Mouse (Mus musculus): ENCODE results near the gene Gusb. TPM values are rescaled to one million over a fixed set of nuclear protein-coding genes. Genes with fewer than 3 reads are reported as not detected.

Gusb gene
- polyA plus RNA-seq, 1 experiment = 57.5 TPM

GRCm38 (mm10) chr5:129971491-129971890 lies 31.4 kb downstream of the Gusb start:
- H3K27ac ChIP-seq (ENCODE audit: control insufficient read depth, insufficient read depth, low read length) = no peak overlapping the region
- 93% methylated on average over 4 of the region's 4 CpGs for WGBS
- H3K4me3 ChIP-seq (ENCODE audit: control insufficient read depth, insufficient read depth, low read length) = no peak overlapping the region
- no peaks in the 10 kb centered on the region for H3K4me1 ChIP-seq (replicated peaks; ENCODE audit: control insufficient read depth, insufficient read depth, low read length)
- DNase-seq = no peak
- no peak for TF ChIP-seq POLR2A (IDR thresholded peaks at IDR 0.05; ENCODE audit: control insufficient read depth, extremely low read depth, insufficient read depth, low read length, poor library complexity)
- no peaks in the 10 kb centered on the region for H3K27me3 ChIP-seq (ENCODE audit: control insufficient read depth, insufficient read depth, low read length)
- H3K36me3 ChIP-seq (ENCODE audit: control insufficient read depth, insufficient read depth, low read length) = 0 out of 2 replicates have a peak, but pooled peaks cover 5% of the 10 kb centered on the region

- H3K27me3 ChIP-seq (ENCODE audit: control insufficient read depth, insufficient read depth, low read length) = no peaks in the 10 kb centered on the region
- H3K4me1 ChIP-seq (replicated peaks; ENCODE audit: control insufficient read depth, insufficient read depth, low read length) = no peaks in the 10 kb centered on the region
- WGBS = 94% methylated on average over 7 of the region's 7 CpGs
- H3K27ac ChIP-seq (ENCODE audit: control insufficient read depth, insufficient read depth, low read length) = no peak overlapping the region
- H3K36me3 ChIP-seq (ENCODE audit: control insufficient read depth, insufficient read depth, low read length) = 0 out of 2 replicates have a peak, but pooled peaks cover 5% of the 10 kb centered on the region
- no peak overlapping the region for H3K4me3 ChIP-seq (ENCODE audit: control insufficient read depth, insufficient read depth, low read length)
- TF ChIP-seq CTCF (IDR thresholded peaks at IDR 0.05; ENCODE audit: borderline replicate concordance, control insufficient read depth, extremely low read depth, insufficient read depth, low read length, poor library complexity) (no peak), POLR2A (IDR thresholded peaks at IDR 0.05; ENCODE audit: control insufficient read depth, extremely low read depth, insufficient read depth, low read length, poor library complexity) (no peak)
- DNase-seq = no peak
Observed at GRCm38 (mm10) chr5:129968417-129968816, 34.4 kb downstream of the Gusb start.

GRCm38 (mm10) chr5:129966448-129966847 lies 36.4 kb downstream of the Gusb start:
- no peaks in the 10 kb centered on the region for H3K4me1 ChIP-seq (replicated peaks; ENCODE audit: control insufficient read depth, insufficient read depth, low read length)
- DNase-seq = no peak
- H3K4me3 ChIP-seq (ENCODE audit: control insufficient read depth, insufficient read depth, low read length) = no peak overlapping the region
- H3K36me3 ChIP-seq (ENCODE audit: control insufficient read depth, insufficient read depth, low read length) = 0 out of 2 replicates have a peak, but pooled peaks cover under 1% of the 10 kb centered on the region
- TF ChIP-seq CTCF (IDR thresholded peaks at IDR 0.05; ENCODE audit: borderline replicate concordance, control insufficient read depth, extremely low read depth, insufficient read depth, low read length, poor library complexity) = no peak
- no peak for TF ChIP-seq POLR2A (IDR thresholded peaks at IDR 0.05; ENCODE audit: control insufficient read depth, extremely low read depth, insufficient read depth, low read length, poor library complexity)
- no peaks in the 10 kb centered on the region for H3K27me3 ChIP-seq (ENCODE audit: control insufficient read depth, insufficient read depth, low read length)
- no peak overlapping the region for H3K27ac ChIP-seq (ENCODE audit: control insufficient read depth, insufficient read depth, low read length)
- WGBS = 93% methylated on average over 3 of the region's 3 CpGs

GRCm38 (mm10) chr5:129963224-129963623 lies 39.6 kb downstream of the Gusb start:
- WGBS = 94% methylated on average over 4 of the region's 4 CpGs
- TF ChIP-seq POLR2A (IDR thresholded peaks at IDR 0.05; ENCODE audit: control insufficient read depth, extremely low read depth, insufficient read depth, low read length, poor library complexity) = no peak
- TF ChIP-seq CTCF (IDR thresholded peaks at IDR 0.05; ENCODE audit: borderline replicate concordance, control insufficient read depth, extremely low read depth, insufficient read depth, low read length, poor library complexity) = no peak
- Histone ChIP-seq H3K4me3 (ENCODE audit: control insufficient read depth, insufficient read depth, low read length) (no peak overlapping the region), H3K4me1 (replicated peaks; ENCODE audit: control insufficient read depth, insufficient read depth, low read length) (no peaks in the 10 kb centered on the region), H3K27me3 (ENCODE audit: control insufficient read depth, insufficient read depth, low read length) (no peaks in the 10 kb centered on the region), H3K27ac (ENCODE audit: control insufficient read depth, insufficient read depth, low read length) (no peak overlapping the region), H3K36me3 (ENCODE audit: control insufficient read depth, insufficient read depth, low read length) (no peaks in the 10 kb centered on the region)
- DNase-seq = no peak

GRCm38 (mm10) chr5:129955792-129956191 lies 47.1 kb downstream of the Gusb start:
- TF ChIP-seq CTCF (IDR thresholded peaks at IDR 0.05; ENCODE audit: borderline replicate concordance, control insufficient read depth, extremely low read depth, insufficient read depth, low read length, poor library complexity) (no peak), POLR2A (IDR thresholded peaks at IDR 0.05; ENCODE audit: control insufficient read depth, extremely low read depth, insufficient read depth, low read length, poor library complexity) (no peak)
- no peak for DNase-seq
- 55% methylated on average over 6 of the region's 6 CpGs for WGBS
- H3K36me3 ChIP-seq (ENCODE audit: control insufficient read depth, insufficient read depth, low read length) = no peaks in the 10 kb centered on the region
- H3K4me3 ChIP-seq (ENCODE audit: control insufficient read depth, insufficient read depth, low read length) = no peak overlapping the region
- H3K27ac ChIP-seq (ENCODE audit: control insufficient read depth, insufficient read depth, low read length) = no peak overlapping the region
- H3K27me3 ChIP-seq (ENCODE audit: control insufficient read depth, insufficient read depth, low read length) = no peaks in the 10 kb centered on the region
- no peaks in the 10 kb centered on the region for H3K4me1 ChIP-seq (replicated peaks; ENCODE audit: control insufficient read depth, insufficient read depth, low read length)

GRCm38 (mm10) chr5:129954473-129955254 lies 48.2 kb downstream of the Gusb start:
- Histone ChIP-seq H3K27me3 (ENCODE audit: control insufficient read depth, insufficient read depth, low read length) (no peaks in the 10 kb centered on the region), H3K4me3 (ENCODE audit: control insufficient read depth, insufficient read depth, low read length) (no peak overlapping the region), H3K36me3 (ENCODE audit: control insufficient read depth, insufficient read depth, low read length) (no peaks in the 10 kb centered on the region), H3K27ac (ENCODE audit: control insufficient read depth, insufficient read depth, low read length) (no peak overlapping the region), H3K4me1 (replicated peaks; ENCODE audit: control insufficient read depth, insufficient read depth, low read length) (no peaks in the 10 kb centered on the region)
- no peak for DNase-seq
- 88% methylated on average over 5 of the region's 5 CpGs for WGBS
- TF ChIP-seq CTCF (IDR thresholded peaks at IDR 0.05; ENCODE audit: borderline replicate concordance, control insufficient read depth, extremely low read depth, insufficient read depth, low read length, poor library complexity) = no peak
- no peak for TF ChIP-seq POLR2A (IDR thresholded peaks at IDR 0.05; ENCODE audit: control insufficient read depth, extremely low read depth, insufficient read depth, low read length, poor library complexity)

Data from thymus, adult 2 months (tissue).